Mouse (Mus musculus) layer of hippocampus, postnatal 14 days (tissue): ENCODE data around the gene E2f8. TPM values are rescaled to one million over a fixed set of nuclear protein-coding genes. Genes with fewer than 3 reads are reported as not detected.

Source experiments
- DNase-seq, 2 experiments: peaks; one replicate each; pipeline ENCODE4 v3.0.0; 2021 to 2022; ENCODE audit warnings: low spot score in 2 of 2, mixed read lengths in 1 of 2
- total RNA-seq, 2 experiments: library from RNA; stranded (reverse); gene quantifications; 2 replicates each; pipeline ENCODE4 v1.2.3; 2021

Gene E2f8
- total RNA-seq, 2 experiments from 2014 or later = 0.88 to 1.3 TPM

GRCm38 (mm10) chr7:48893093-48893492 lies 11.7 kb upstream of the E2f8 start:
- no peak for DNase-seq

- no peak for DNase-seq
Measured at GRCm38 (mm10) chr7:48891029-48891428, 9.6 kb upstream of the E2f8 start.

- no peak for DNase-seq
Measured at GRCm38 (mm10) chr7:48888751-48889150, 7.4 kb upstream of the E2f8 start.

GRCm38 (mm10) chr7:48887973-48888372 lies 6.6 kb upstream of the E2f8 start:
- DNase-seq = no peak

GRCm38 (mm10) chr7:48884266-48884611 lies 2.8 kb upstream of the E2f8 start:
- DNase-seq = no peak

GRCm38 (mm10) chr7:48883525-48884265 lies 2.3 kb upstream of the E2f8 start:
- no peak for DNase-seq

GRCm38 (mm10) chr7:48881971-48882609 lies 694 bp upstream of the E2f8 start:
- DNase-seq = no peak

- DNase-seq = peak; percentile 92 to 97
Measured at GRCm38 (mm10) chr7:48880591-48881481, 560 bp downstream of the E2f8 start.

- no peak for DNase-seq
Measured at GRCm38 (mm10) chr7:48879574-48879973, 1.8 kb downstream of the E2f8 start.

- DNase-seq = no peak
Measured at GRCm38 (mm10) chr7:48877786-48878390, 3.5 kb downstream of the E2f8 start.

- peak; percentile 46 to 81 for DNase-seq
Measured at GRCm38 (mm10) chr7:48876526-48876925, 4.9 kb downstream of the E2f8 start.

GRCm38 (mm10) chr7:48875096-48875495 lies 6.3 kb downstream of the E2f8 start:
- DNase-seq = no peak

- DNase-seq = no peak
Measured at GRCm38 (mm10) chr7:48871292-48871691, 10.1 kb downstream of the E2f8 start.

- DNase-seq = no peak
Measured at GRCm38 (mm10) chr7:48870579-48871180, 10.7 kb downstream of the E2f8 start.

- DNase-seq = no peak
Measured at GRCm38 (mm10) chr7:48870144-48870543, 11.3 kb downstream of the E2f8 start.

- no peak for DNase-seq
Measured at GRCm38 (mm10) chr7:48867576-48867975, 13.8 kb downstream of the E2f8 start.

GRCm38 (mm10) chr7:48864671-48865458 lies 16.5 kb downstream of the E2f8 start:
- DNase-seq = no peak

GRCm38 (mm10) chr7:48864199-48864598 lies 17.2 kb downstream of the E2f8 start:
- DNase-seq = no peak

- no peak for DNase-seq
Measured at GRCm38 (mm10) chr7:48861796-48862195, 19.6 kb downstream of the E2f8 start.

- DNase-seq = no peak
Measured at GRCm38 (mm10) chr7:48860948-48861347, 20.4 kb downstream of the E2f8 start.
